Mouse (Mus musculus): ENCODE measurements at regions not wholly inside any gene's neighbourhood (a gene's known extent, or its start where the extent isn't known, plus 50 kb on each side); places are given as distances from the start of the nearest gene placed in this dataset.
"Not testable (repeated sequence)": the region's sequence is repeated elsewhere in the genome, so short reads cannot be mapped to it uniquely, and the experiment has no call there.

DNA sequence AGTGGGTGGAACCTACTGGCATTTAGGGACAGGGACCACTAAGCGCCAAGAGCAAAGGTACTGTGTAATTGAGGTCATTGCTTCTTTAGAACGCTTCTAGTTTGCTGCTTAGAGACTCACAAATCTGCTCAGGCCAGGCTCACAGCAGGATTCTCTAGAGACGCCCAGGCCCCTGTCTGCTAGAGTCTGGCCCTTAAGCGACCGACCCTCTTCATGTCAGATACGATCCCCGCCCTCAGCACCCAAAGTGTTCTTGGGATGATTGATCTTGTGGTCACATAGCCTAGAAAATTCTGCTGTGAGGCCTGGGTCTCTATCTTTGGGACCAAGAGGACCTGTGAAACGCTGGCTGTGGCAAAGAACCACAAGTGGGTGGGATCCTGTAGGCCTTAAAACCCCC is 109.9 kb upstream of the Ywhaq start:
- TF ChIP-seq ZC3H11A (IDR thresholded peaks at IDR 0.05; ENCODE audit: low read depth, low read length); CTCF (IDR thresholded peaks at IDR 0.05 in 2 of 3, conservative IDR thresholded peaks at IDR 0.05 in 1 of 3; ENCODE audit: control insufficient read depth in 1 of 3, insufficient read depth in 1 of 3, low read depth in 2 of 3, low read length in 3 of 3, poor library complexity in 1 of 3, severe bottlenecking in 1 of 3); NRF1 (IDR thresholded peaks at IDR 0.05; ENCODE audit: insufficient read depth, low read depth, low read length, poor library complexity, severe bottlenecking); HCFC1 (IDR thresholded peaks at IDR 0.05; ENCODE audit: low read depth, low read length); NELFE (IDR thresholded peaks at IDR 0.05; ENCODE audit: low read depth, low read length); ELF1 (IDR thresholded peaks at IDR 0.05; ENCODE audit: low read depth, low read length); RCOR1 (IDR thresholded peaks at IDR 0.05; ENCODE audit: low read depth, low read length); E2F4 (IDR thresholded peaks at IDR 0.05; ENCODE audit: borderline replicate concordance, low read depth, low read length); POLR2A (IDR thresholded peaks at IDR 0.05; ENCODE audit: control insufficient read depth in 1 of 2, insufficient read depth in 1 of 2, low read depth in 1 of 2, low read length in 2 of 2, poor library complexity in 1 of 2); MAZ (IDR thresholded peaks at IDR 0.05; ENCODE audit: low read depth, low read length): not testable (repeated sequence)
